Mouse (Mus musculus) stomach, embryonic 14.5 days (tissue): ENCODE results near the gene Cmah. TPM values are rescaled to one million over a fixed set of nuclear protein-coding genes. Genes with fewer than 3 reads are reported as not detected.

Experiments
- ATAC-seq: fragments of 200-750 bp; cut with Nextera tagmentation; 2 replicates; pipeline ENCODE4 v1.8.0; 2017; ENCODE audit warnings: low read depth, moderate TSS enrichment; ENCODE audit not compliant: insufficient number of reproducible peaks, insufficient read depth, low FRiP score
- H3K27ac ChIP-seq: fragments of 300-500 bp; sonication (generic); 2 replicates; pipeline ENCODE4 v1.5.1; 2014; ENCODE audit warnings: mild to moderate bottlenecking, low read length, moderate library complexity, mixed read lengths
- H3K27me3 ChIP-seq: fragments of 300-500 bp; sonication (generic); 2 replicates; pipeline ENCODE4 v1.6.1; 2014; ENCODE audit warnings: low read length, control low read depth, mixed read lengths; ENCODE audit not compliant: control insufficient read depth, insufficient read depth
- H3K36me3 ChIP-seq: fragments of 300-500 bp; sonication (generic); 2 replicates; pipeline ENCODE4 v1.6.1; 2014; ENCODE audit warnings: mild to moderate bottlenecking, control low read depth, low read length, moderate library complexity, mixed read lengths; ENCODE audit not compliant: control insufficient read depth, insufficient read depth
- H3K4me1 ChIP-seq: fragments of 300-500 bp; sonication (generic); 2 replicates; pipeline ENCODE4 v1.6.1; 2014; ENCODE audit warnings: low read length, control low read depth, mixed read lengths; ENCODE audit not compliant: control insufficient read depth, insufficient read depth
- H3K4me2 ChIP-seq: fragments of 300-500 bp; sonication (generic); replicated peaks from 2 replicates; pipeline ENCODE4 v1.6.1; 2014; ENCODE audit warnings: low read depth, low read length, control low read depth
- H3K4me3 ChIP-seq: fragments of 300-500 bp; sonication (generic); 2 replicates; pipeline ENCODE4 v1.5.1; 2014; ENCODE audit warnings: low read depth, low read length, control low read depth
- H3K9ac ChIP-seq: fragments of 300-500 bp; sonication (generic); replicated peaks from 2 replicates; pipeline ENCODE4 v1.6.1; 2014; ENCODE audit warnings: low read depth, mild to moderate bottlenecking, control low read depth, low read length, moderate library complexity, mixed read lengths
- H3K9me3 ChIP-seq: fragments of 300-500 bp; sonication (generic); 2 replicates; pipeline ENCODE4 v1.6.1; 2016; ENCODE audit warnings: low read depth, low read length, control low read depth; ENCODE audit not compliant: control insufficient read depth
- WGBS: fragments of 180-500 bp; shearing (Covaris S2); extraction: QIAGEN DNeasy Blood & Tissue Kit; methylation state at CpG from one replicate; pipeline ENCODE4 v1.1.7; 2014; 5-methylcytosine and 5-hydroxymethylcytosine counted together
- polyA plus RNA-seq: library from polyadenylated mRNA; unstranded; fragments of >200 nt; fragmentation: Nextera tagmentation; extraction: Ambion mirVana; gene quantifications from 2 replicates; pipeline ENCODE4 v1.2.1, GENCODE M21; 2014

Cmah gene
- polyA plus RNA-seq, 1 experiment from 2014 or later = 0.65 TPM

DNA sequence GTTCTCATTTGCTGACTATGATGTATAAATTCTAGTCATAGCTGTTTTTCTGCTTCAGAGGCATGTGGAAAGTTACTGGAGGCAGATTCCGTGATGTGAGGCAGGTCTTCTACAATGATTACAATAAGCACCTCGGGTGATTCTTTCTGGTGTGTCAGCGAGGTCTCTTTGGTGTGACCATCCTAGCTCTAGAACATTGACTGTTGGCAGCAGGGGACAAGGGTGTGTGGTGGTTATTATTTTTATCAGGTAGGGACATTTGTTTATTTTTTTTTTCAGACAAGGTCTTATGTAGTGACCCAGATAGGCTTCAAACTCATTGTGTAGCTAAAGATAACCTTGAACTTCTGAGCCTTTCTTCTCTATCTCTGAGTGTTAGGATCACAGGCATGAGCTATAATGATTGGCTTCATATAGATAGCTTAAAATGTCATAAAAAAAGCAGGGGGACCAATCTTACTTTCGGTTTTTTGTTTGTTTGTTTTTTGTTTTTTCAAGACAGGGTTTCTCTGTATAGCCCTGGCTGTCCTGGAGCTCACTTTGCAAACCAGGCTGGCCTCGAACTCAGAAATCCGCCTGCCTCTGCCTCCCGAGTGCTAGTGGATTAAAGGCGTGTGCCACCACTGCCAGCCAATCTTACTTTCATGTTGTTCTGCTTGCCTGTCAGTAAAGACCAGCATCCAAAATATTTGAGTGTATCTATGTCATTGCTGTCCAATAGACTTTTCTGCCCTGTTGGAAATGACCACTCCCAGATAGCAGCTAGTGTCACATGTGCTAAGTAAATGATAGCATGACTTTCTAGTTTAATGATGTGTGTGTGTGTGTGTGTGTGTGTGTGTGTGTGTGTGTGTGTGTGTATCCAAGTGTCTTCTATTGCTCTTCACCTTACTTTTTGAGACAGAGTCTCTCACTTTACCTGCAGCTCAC lies 15.9 kb upstream of the Cmah start:
- Histone ChIP-seq H3K9ac (no peak overlapping the region), H3K4me1 (no peaks in the 10 kb centered on the region), H3K27ac (no peak overlapping the region), H3K4me2 (no peak overlapping the region), H3K27me3 (no peaks in the 10 kb centered on the region), H3K9me3 (no peaks in the 10 kb centered on the region), H3K4me3 (no peak overlapping the region), H3K36me3 (no peaks in the 10 kb centered on the region)
- ATAC-seq = no peak
- 85% methylated on average over 8 of the region's 8 CpGs for WGBS

DNA sequence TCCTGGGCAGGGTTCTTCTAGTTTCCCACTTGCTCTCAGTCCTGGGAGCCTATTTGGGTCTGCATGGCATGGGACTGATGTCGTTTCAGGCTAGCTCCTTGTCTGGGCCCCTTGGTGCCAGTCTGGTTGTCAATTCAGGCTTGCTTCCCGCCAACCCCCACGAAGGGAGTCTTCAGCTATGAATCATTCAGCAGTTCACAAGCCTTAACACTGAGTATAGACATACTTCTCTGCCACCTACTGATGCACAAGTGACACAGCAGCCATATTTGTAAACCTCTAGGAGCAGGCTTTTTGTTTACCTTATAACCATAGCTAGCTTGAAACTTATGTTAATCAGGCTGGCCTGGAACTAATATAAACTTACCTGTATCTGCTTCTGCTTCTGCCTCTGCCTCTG lies 10.6 kb upstream of the Cmah start:
- no peaks in the 10 kb centered on the region for H3K9me3 ChIP-seq
- H3K36me3 ChIP-seq = no peaks in the 10 kb centered on the region
- 73% methylated on average over 3 of the region's 3 CpGs for WGBS
- H3K4me1 ChIP-seq = no peaks in the 10 kb centered on the region
- H3K27me3 ChIP-seq = no peaks in the 10 kb centered on the region
- no peak for ATAC-seq
- H3K27ac ChIP-seq = no peak overlapping the region
- H3K4me2 ChIP-seq = no peak overlapping the region
- no peak overlapping the region for H3K4me3 ChIP-seq
- no peak overlapping the region for H3K9ac ChIP-seq

DNA sequence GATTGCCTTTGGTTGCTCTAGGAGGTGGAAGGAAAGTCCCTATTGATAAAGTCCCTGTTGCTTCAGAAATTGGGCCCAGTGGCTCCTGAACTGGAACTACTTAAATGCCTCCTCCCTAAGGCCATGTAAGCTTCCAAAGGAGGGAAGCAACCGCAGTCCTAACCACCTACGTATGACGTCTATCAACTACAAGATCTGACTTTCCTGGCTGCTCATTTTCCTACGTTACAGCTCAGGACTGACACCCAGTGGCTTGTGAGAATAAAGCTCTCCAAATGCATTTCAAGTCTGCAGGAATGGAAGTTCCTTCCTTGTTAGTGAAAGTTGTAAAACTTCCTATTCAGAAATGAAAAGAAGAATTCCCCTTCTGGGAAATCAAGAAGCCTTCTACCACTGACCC lies 8.6 kb upstream of the Cmah start:
- WGBS = 19% methylated on average over 4 of the region's 4 CpGs

DNA sequence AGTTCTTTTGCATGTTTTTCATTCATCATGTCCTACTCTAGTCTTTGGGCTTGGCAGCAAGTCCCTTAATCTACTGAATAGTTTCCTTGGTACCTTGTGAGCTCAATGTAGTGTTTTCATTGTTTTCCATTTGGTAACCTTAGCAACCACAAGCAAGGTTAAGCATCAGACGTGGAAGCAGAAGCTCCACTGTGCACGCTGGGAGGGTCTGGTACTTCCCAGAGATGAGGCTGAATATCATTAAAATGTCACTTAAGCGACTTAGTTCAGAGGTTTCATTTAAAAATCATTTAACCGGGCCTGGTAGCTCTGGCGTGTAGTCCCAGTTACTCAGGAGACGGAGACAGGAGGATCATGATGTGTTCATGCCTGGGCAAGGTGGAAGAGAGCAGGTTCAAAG lies 5.9 kb upstream of the Cmah start:
- no peak overlapping the region for H3K9ac ChIP-seq
- no peaks in the 10 kb centered on the region for H3K27me3 ChIP-seq
- no peak for ATAC-seq
- H3K4me3 ChIP-seq = no peak overlapping the region
- H3K27ac ChIP-seq = no peak overlapping the region
- H3K4me2 ChIP-seq = no peak overlapping the region
- H3K9me3 ChIP-seq = no peaks in the 10 kb centered on the region
- WGBS = 74% methylated on average over 6 of the region's 6 CpGs
- no peaks in the 10 kb centered on the region for H3K36me3 ChIP-seq
- H3K4me1 ChIP-seq = no peaks in the 10 kb centered on the region

More for the DNA sequence above, 8.6 kb upstream of the Cmah start:
- no peaks in the 10 kb centered on the region for H3K4me1 ChIP-seq
- ATAC-seq = no peak
- no peak overlapping the region for H3K4me2 ChIP-seq
- no peak overlapping the region for H3K27ac ChIP-seq
- H3K4me3 ChIP-seq = no peak overlapping the region
- H3K27me3 ChIP-seq = no peaks in the 10 kb centered on the region
- no peaks in the 10 kb centered on the region for H3K36me3 ChIP-seq
- H3K9ac ChIP-seq = no peak overlapping the region
- no peaks in the 10 kb centered on the region for H3K9me3 ChIP-seq

DNA sequence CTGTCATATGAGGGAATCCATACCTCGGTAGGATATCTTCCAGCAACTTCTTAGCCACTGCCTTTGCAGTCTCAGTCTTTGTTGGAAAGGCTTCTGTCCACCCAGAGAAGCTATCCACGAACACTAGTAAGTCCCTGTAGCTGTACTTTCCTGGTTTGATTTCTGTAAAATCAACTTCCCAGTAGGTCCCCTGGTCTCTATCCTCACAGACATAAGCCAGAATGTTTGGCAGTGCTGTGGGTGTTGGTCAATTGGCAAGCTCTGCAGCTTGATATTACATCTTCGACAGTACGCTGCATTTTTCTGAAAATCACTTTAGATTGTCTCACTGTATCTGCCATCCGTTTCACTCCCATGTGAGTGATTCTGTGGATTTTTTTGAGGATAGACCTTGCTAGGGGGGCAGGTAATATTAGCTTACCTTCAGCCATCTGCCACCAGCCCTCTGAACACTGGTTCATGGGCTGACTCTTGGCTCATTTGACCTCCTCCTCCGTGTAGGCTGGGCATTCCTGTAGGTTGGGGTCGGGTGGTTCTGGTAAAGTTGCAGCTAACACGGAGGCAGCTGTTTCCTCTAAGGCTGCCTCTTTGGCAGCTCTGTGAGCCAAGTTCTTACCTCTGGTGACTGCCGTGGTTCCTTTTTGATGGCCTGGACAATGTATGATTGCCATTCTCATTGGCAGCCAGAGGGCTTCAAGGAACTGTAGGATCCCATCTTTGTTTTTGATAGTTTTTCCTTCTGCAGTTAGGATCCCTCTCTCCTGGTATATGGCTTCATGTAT lies 1.0 kb downstream of the Cmah start:
- Histone ChIP-seq H3K4me3 (no peak overlapping the region), H3K9me3 (no peaks in the 10 kb centered on the region), H3K27ac (no peak overlapping the region), H3K4me1 (no peaks in the 10 kb centered on the region), H3K27me3 (no peaks in the 10 kb centered on the region), H3K9ac (no peak overlapping the region), H3K36me3 (no peaks in the 10 kb centered on the region), H3K4me2 (no peak overlapping the region)
- ATAC-seq = no peak
- WGBS = 76% methylated on average over 9 of the region's 9 CpGs

DNA sequence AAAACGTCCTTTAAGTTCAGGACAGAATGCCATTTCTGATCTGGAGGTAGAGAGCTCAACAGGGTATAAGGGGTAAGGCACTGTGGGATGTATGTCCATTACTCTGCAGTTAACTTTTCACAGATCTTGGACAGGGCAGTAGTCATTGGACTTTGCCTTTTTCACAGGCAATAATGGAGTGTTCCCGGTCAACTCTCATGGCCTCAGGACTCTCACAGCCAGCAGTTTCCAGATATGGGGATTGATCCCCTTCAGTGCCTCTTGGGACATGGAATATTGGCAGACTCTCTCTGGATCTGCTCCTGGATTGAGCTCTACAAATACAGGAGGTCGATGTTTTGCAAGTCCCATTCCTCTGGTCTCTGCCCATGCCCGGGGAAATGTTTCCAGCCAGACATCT lies 2.9 kb downstream of the Cmah start:
- H3K36me3 ChIP-seq = no peaks in the 10 kb centered on the region

DNA sequence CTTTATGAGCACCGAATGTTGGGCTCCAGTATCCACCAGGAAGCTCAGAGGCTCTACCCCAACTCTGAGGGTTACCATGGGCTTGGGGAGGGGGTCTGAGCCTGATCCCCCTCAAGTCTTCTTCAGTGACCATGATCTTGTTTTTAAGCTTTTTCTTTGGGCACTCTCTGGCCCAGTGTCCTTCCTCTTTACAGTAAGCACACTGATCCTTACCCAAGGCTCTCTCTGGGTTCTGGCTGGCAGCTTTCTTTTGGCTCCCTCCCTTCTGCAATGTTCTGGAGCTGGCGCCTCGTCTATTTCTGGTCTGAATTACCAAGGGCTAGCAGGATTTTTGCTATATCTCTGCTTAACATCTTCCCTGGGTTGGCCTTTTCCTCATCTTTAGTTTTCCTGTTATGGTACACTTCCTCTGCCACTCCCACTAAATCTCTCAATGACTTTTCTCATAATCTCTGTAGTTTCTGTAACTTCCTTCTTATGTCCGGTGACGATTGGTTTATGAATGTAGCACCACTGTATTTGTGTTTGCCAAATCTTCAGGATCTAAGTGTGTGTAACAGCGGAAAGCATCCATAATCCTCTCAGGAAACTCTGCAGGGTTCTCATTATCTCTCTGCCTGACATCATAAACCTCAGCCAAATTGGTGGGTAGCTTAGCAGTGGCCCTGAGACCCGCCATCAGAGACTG lies 3.8 kb downstream of the Cmah start:
- Histone ChIP-seq H3K36me3 (no peaks in the 10 kb centered on the region), H3K4me2 (no peak overlapping the region), H3K4me1 (no peaks in the 10 kb centered on the region), H3K9ac (no peak overlapping the region), H3K4me3 (no peak overlapping the region), H3K27ac (no peak overlapping the region), H3K27me3 (no peaks in the 10 kb centered on the region), H3K9me3 (no peaks in the 10 kb centered on the region)
- whole genome bisulfite sequencing = 78% methylated on average over 7 of the region's 7 CpGs
- ATAC-seq = no peak

More for the DNA sequence above, 2.9 kb downstream of the Cmah start:
- Histone ChIP-seq H3K9me3 (no peaks in the 10 kb centered on the region), H3K9ac (no peak overlapping the region), H3K4me3 (no peak overlapping the region), H3K27ac (no peak overlapping the region), H3K27me3 (no peaks in the 10 kb centered on the region), H3K4me1 (no peaks in the 10 kb centered on the region), H3K4me2 (no peak overlapping the region)
- no peak for ATAC-seq
- 85% methylated on average over 4 of the region's 4 CpGs for WGBS

DNA sequence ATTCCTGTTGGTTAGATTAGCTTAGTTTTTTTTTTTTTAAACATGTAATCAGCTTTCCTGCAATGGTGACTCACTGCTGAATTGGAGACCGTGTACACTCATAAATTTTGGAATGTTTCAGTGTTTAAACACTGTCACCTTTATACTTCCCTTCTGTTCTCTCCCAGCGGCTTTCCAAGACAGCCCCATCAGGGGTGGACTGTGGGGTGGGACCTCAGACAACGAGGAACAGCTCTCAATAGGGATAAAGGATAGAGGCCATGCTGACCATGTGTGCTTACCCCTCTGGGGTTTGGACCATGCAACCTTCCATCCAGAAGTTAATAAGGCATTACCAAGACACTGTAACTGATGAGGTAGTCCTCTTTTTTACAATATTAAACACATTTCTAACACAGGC lies 5.3 kb downstream of the Cmah start:
- H3K27ac ChIP-seq = no peak overlapping the region
- no peaks in the 10 kb centered on the region for H3K4me1 ChIP-seq
- H3K9ac ChIP-seq = no peak overlapping the region
- ATAC-seq = peak; percentile 49; the same call in 1 of the 2 replicates
- no peak overlapping the region for H3K4me2 ChIP-seq
- no peak overlapping the region for H3K4me3 ChIP-seq
- H3K36me3 ChIP-seq = no peaks in the 10 kb centered on the region
- WGBS = 16% methylated on average over 3 of the region's 3 CpGs
- no peaks in the 10 kb centered on the region for H3K27me3 ChIP-seq
- no peaks in the 10 kb centered on the region for H3K9me3 ChIP-seq
